Mouse (Mus musculus): ENCODE data around the gene Aknad1. TPM values are rescaled to one million over a fixed set of nuclear protein-coding genes. Genes with fewer than 3 reads are reported as not detected.

Gene Aknad1
- polyA plus RNA-seq, 1 experiment from 2014 or later = not detected

DNA sequence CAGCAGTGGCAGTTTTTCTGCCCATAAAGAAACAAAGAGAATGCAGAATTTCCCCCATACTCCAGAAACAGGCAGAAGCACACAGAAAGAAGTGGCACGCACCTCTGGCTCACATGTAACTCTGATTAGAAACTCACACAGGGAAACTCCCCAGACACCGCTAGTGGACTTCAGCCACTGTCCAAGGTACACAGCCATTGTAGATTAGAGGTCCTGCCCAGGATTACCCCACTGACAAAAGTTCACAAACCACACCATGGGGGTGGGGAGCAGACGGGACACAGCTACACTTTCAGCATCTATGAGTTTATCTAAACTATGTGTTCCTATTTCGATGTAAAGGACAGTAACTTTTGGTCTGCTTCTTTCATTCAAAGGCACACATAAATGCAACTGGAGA lies 24.6 kb upstream of the Aknad1 start:
- ATAC-seq (ENCODE audit: low FRiP score) (no peak), DNase-seq (ENCODE audit: low spot score) (no peak)
- no peaks in the 10 kb centered on the region for H3K36me3 ChIP-seq (replicated peaks; ENCODE audit: control insufficient read depth, insufficient read depth)
- WGBS = 97% methylated on average over 4 of the region's 4 CpGs
- H3K4me3 ChIP-seq (replicated peaks; ENCODE audit: low read length) = no peak overlapping the region
- H3K9ac ChIP-seq = no peak overlapping the region
- H3K4me2 ChIP-seq (replicated peaks) = no peak overlapping the region
- H3K27me3 ChIP-seq (ENCODE audit: control insufficient read depth, insufficient read depth, low read length) = no peaks in the 10 kb centered on the region
- H3K4me1 ChIP-seq (replicated peaks; ENCODE audit: control insufficient read depth, insufficient read depth, low read length) = no peaks in the 10 kb centered on the region; the same call in 1 of the 2 replicates
- H3K27ac ChIP-seq = no peak overlapping the region
- H3K9me3 ChIP-seq (ENCODE audit: control insufficient read depth, low read length) = no peaks in the 10 kb centered on the region

GRCm38 (mm10) chr3:108717896-108718502 lies 21.5 kb upstream of the Aknad1 start:
- H3K9me3 ChIP-seq (ENCODE audit: control insufficient read depth, low read length) = no peaks in the 10 kb centered on the region

DNA sequence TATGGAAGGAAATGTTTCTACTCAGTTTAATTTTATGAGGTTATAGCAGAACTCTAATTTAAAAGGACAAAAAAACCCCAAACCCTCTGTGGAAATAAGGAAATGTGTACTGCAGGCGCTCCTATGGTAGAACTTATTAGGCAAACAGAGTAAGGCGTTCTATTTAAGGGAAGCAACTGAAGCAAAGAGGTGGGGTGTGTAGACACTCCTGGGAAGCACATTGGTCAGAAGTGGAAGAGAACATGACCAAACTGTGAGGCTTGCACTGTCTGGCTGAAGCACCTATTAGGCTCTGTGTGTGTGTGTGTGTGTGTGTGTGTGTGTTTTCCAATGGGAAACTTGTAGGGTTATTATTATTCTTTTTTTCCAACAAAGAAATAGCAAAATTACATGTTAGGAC lies 20.1 kb upstream of the Aknad1 start:
- DNase-seq (ENCODE audit: low spot score) (no peak), ATAC-seq (ENCODE audit: low FRiP score) (no peak)
- H3K4me1 ChIP-seq (replicated peaks; ENCODE audit: control insufficient read depth, insufficient read depth, low read length) = peaks cover 19% of the 10 kb centered on the region; the same call in 1 of the 2 replicates
- no peak overlapping the region for H3K27ac ChIP-seq
- H3K4me3 ChIP-seq (replicated peaks; ENCODE audit: low read length) = no peak overlapping the region
- WGBS = 93% methylated on average over 2 of the region's 2 CpGs
- no peaks in the 10 kb centered on the region for H3K9me3 ChIP-seq (ENCODE audit: control insufficient read depth, low read length)
- H3K9ac ChIP-seq = no peak overlapping the region
- H3K27me3 ChIP-seq (ENCODE audit: control insufficient read depth, insufficient read depth, low read length) = no peaks in the 10 kb centered on the region
- H3K36me3 ChIP-seq (replicated peaks; ENCODE audit: control insufficient read depth, insufficient read depth) = no peaks in the 10 kb centered on the region
- no peak overlapping the region for H3K4me2 ChIP-seq (replicated peaks)

More at GRCm38 (mm10) chr3:108717896-108718502, 21.5 kb upstream of the Aknad1 start:
- Histone ChIP-seq H3K4me3 (replicated peaks; ENCODE audit: low read length) (no peak overlapping the region), H3K9ac (no peak overlapping the region), H3K27me3 (ENCODE audit: control insufficient read depth, insufficient read depth, low read length) (no peaks in the 10 kb centered on the region), H3K4me2 (replicated peaks) (no peak overlapping the region), H3K36me3 (replicated peaks; ENCODE audit: control insufficient read depth, insufficient read depth) (no peaks in the 10 kb centered on the region), H3K27ac (no peak overlapping the region), H3K4me1 (replicated peaks; ENCODE audit: control insufficient read depth, insufficient read depth, low read length) (peaks cover 18% of the 10 kb centered on the region; the same call in 1 of the 2 replicates)
- DNase-seq (ENCODE audit: low spot score) (no peak), ATAC-seq (ENCODE audit: low FRiP score) (no peak)
- 92% methylated on average over 3 of the region's 3 CpGs for WGBS

- Histone ChIP-seq H3K9ac (no peak overlapping the region), H3K27ac (no peak overlapping the region), H3K4me1 (replicated peaks; ENCODE audit: control insufficient read depth, insufficient read depth, low read length) (peaks cover 19% of the 10 kb centered on the region; the same call in 1 of the 2 replicates), H3K27me3 (ENCODE audit: control insufficient read depth, insufficient read depth, low read length) (no peaks in the 10 kb centered on the region), H3K4me3 (replicated peaks; ENCODE audit: low read length) (no peak overlapping the region), H3K9me3 (ENCODE audit: control insufficient read depth, low read length) (no peaks in the 10 kb centered on the region), H3K4me2 (replicated peaks) (peak overlapping the region; percentile 65; the same call in 1 of the 2 replicates), H3K36me3 (replicated peaks; ENCODE audit: control insufficient read depth, insufficient read depth) (no peaks in the 10 kb centered on the region)
- ATAC-seq (ENCODE audit: low FRiP score) (no peak), DNase-seq (ENCODE audit: low spot score) (no peak)
- WGBS = 91% methylated on average over 3 of the region's 3 CpGs
Observed at GRCm38 (mm10) chr3:108719761-108720160, 19.7 kb upstream of the Aknad1 start.

GRCm38 (mm10) chr3:108721076-108721991 lies 18.1 kb upstream of the Aknad1 start:
- H3K9ac ChIP-seq = peak overlapping the region; percentile 72
- peak; percentile 70 for DNase-seq (ENCODE audit: low spot score)
- peak overlapping the region; percentile 70 for H3K4me3 ChIP-seq (replicated peaks; ENCODE audit: low read length)

GRCm38 (mm10) chr3:108722036-108722872 lies 17.2 kb upstream of the Aknad1 start, which contains the start of gene Gpsm2:
Gene Gpsm2, minus strand, starts transcription at chr3:108722309.
- H3K36me3 ChIP-seq (replicated peaks; ENCODE audit: control insufficient read depth, insufficient read depth) = no peaks in the 10 kb centered on the region
- H3K27me3 ChIP-seq (ENCODE audit: control insufficient read depth, insufficient read depth, low read length) = no peaks in the 10 kb centered on the region
- peak within 1 kb of the TSS; percentile 70 for H3K4me3 ChIP-seq (replicated peaks; ENCODE audit: low read length)
- 3% methylated on average over 42 of the region's 53 CpGs for WGBS
- peak within 1 kb of the TSS; percentile 65 for H3K4me2 ChIP-seq (replicated peaks)
- H3K27ac ChIP-seq = peak within 1 kb of the TSS; percentile 69
- peaks cover 19% of the 10 kb centered on the region; the same call in 1 of the 2 replicates for H3K4me1 ChIP-seq (replicated peaks; ENCODE audit: control insufficient read depth, insufficient read depth, low read length)
- ATAC-seq (ENCODE audit: low FRiP score) (peak; percentile 97), DNase-seq (ENCODE audit: low spot score) (peak; percentile 97)
- peak within 1 kb of the TSS; percentile 72 for H3K9ac ChIP-seq
- no peaks in the 10 kb centered on the region for H3K9me3 ChIP-seq (ENCODE audit: control insufficient read depth, low read length)

More at GRCm38 (mm10) chr3:108721076-108721991, 18.1 kb upstream of the Aknad1 start:
- WGBS = under 1% methylated on average over 44 of the region's 44 CpGs
- Histone ChIP-seq H3K36me3 (replicated peaks; ENCODE audit: control insufficient read depth, insufficient read depth) (no peaks in the 10 kb centered on the region), H3K9me3 (ENCODE audit: control insufficient read depth, low read length) (no peaks in the 10 kb centered on the region), H3K4me1 (replicated peaks; ENCODE audit: control insufficient read depth, insufficient read depth, low read length) (peaks cover 19% of the 10 kb centered on the region; the same call in 1 of the 2 replicates), H3K27ac (no peak overlapping the region; the same call in none of the 2 replicates), H3K27me3 (ENCODE audit: control insufficient read depth, insufficient read depth, low read length) (no peaks in the 10 kb centered on the region), H3K4me2 (replicated peaks) (peak overlapping the region; percentile 65)
- ATAC-seq (ENCODE audit: low FRiP score) = no peak

- 87% methylated on average over 7 of the region's 7 CpGs for WGBS
- ATAC-seq (ENCODE audit: low FRiP score) = no peak
- no peak overlapping the region for H3K4me2 ChIP-seq (replicated peaks)
- H3K4me3 ChIP-seq (replicated peaks; ENCODE audit: low read length) = no peak overlapping the region
- H3K36me3 ChIP-seq (replicated peaks; ENCODE audit: control insufficient read depth, insufficient read depth) = no peaks in the 10 kb centered on the region
- no peaks in the 10 kb centered on the region for H3K27me3 ChIP-seq (ENCODE audit: control insufficient read depth, insufficient read depth, low read length)
- no peak overlapping the region for H3K27ac ChIP-seq
- no peak for DNase-seq (ENCODE audit: low spot score)
- H3K9me3 ChIP-seq (ENCODE audit: control insufficient read depth, low read length) = no peaks in the 10 kb centered on the region
- H3K4me1 ChIP-seq (replicated peaks; ENCODE audit: control insufficient read depth, insufficient read depth, low read length) = peaks cover 7% of the 10 kb centered on the region; the same call in 1 of the 2 replicates
- H3K9ac ChIP-seq = no peak overlapping the region
Observed at GRCm38 (mm10) chr3:108726413-108726812, 13.0 kb upstream of the Aknad1 start.

DNA sequence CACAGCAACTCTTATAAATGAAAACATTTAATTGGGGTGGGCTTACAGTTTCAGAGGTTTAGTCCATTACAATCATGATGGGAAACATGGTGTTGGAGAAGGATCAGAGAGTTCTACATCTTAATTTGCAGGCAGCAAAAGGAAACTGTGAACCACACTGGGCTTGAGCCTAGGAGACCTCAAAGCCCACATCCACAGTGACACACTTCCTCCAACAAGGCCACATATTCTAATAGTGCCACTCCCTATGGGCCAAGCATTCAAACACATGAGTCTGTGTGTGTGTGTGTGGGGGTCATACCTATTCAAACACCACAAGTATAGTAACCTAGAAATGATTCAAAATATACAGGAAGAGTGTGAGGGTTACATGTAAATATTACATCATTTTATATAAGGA lies 12.1 kb upstream of the Aknad1 start:
- H3K9ac ChIP-seq = no peak overlapping the region
- H3K4me2 ChIP-seq (replicated peaks) = no peak overlapping the region

More for the DNA sequence above, 12.1 kb upstream of the Aknad1 start:
- Histone ChIP-seq H3K27me3 (ENCODE audit: control insufficient read depth, insufficient read depth, low read length) (no peaks in the 10 kb centered on the region), H3K9me3 (ENCODE audit: control insufficient read depth, low read length) (no peaks in the 10 kb centered on the region), H3K4me3 (replicated peaks; ENCODE audit: low read length) (no peak overlapping the region), H3K36me3 (replicated peaks; ENCODE audit: control insufficient read depth, insufficient read depth) (no peaks in the 10 kb centered on the region), H3K27ac (no peak overlapping the region), H3K4me1 (replicated peaks; ENCODE audit: control insufficient read depth, insufficient read depth, low read length) (peaks cover 7% of the 10 kb centered on the region; the same call in 1 of the 2 replicates)
- no peak for DNase-seq (ENCODE audit: low spot score)
- ATAC-seq (ENCODE audit: low FRiP score) = no peak
